Comparison of ENCODE assay signal across 18 mouse cellular contexts in the genomic region with DNA sequence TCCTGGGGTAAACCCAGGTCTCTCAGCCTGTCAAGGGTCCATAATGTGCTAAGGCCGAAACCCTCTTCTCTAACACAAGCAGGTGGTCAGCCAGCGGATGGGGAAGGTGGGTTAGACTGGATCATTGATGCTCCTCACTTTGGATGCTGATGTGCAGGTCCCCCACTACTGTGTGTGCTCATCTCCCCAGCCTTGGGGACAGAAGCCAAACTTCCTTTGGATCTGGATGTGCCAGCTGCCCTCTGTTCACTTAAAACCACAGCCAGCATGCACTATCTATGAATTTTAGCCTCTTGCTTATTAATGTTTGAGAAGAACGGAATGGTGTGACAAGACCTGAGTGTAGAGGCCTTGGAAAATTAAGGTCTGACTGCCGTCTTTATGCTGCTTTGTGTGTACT.
"Had no signal": no experiment of that assay in that cellular context is flagged by ENCODE, and none has a peak within 500 bp of the region (broad histone marks: within the 10 kb centered on the region; RNA-seq: fewer than 3 reads in every experiment).

No protein-coding gene starts in this region.

- DNase-seq: lung, adult 18-20 months; lung, embryonic 14.5 days; lung, postnatal 10 days; lung, postnatal 4 days; midbrain, embryonic 14.5 days; retina, postnatal 1 day; right cerebral cortex, adult 18-20 months; right cerebral cortex, postnatal 25 days; right cerebral cortex, postnatal 4 days; spleen, adult 18-20 months; thymus, adult 18-20 months; thymus, postnatal 14 days; thymus, postnatal 36 days had no signal

- H3K4me3 ChIP-seq: midbrain, embryonic 10.5 days; myocyte; neural tube, embryonic 13.5 days; neural tube, embryonic 15.5 days had no signal

- H3K27me3 ChIP-seq: neural tube, embryonic 13.5 days; neural tube, embryonic 15.5 days had no signal

- H3K9me3 ChIP-seq: midbrain, embryonic 10.5 days; neural tube, embryonic 15.5 days had no signal

- H3K36me3 ChIP-seq: midbrain, embryonic 10.5 days; neural tube, embryonic 13.5 days; neural tube, embryonic 15.5 days had no signal

- H3K27ac ChIP-seq: midbrain, embryonic 10.5 days; neural tube, embryonic 13.5 days; neural tube, embryonic 15.5 days had no signal

- H3K4me1 ChIP-seq: midbrain, embryonic 10.5 days; neural tube, embryonic 13.5 days; neural tube, embryonic 15.5 days had no signal

- H3K9ac ChIP-seq: lung, embryonic 14.5 days; neural tube, embryonic 13.5 days; neural tube, embryonic 15.5 days had no signal

- ATAC-seq: midbrain, embryonic 16.5 days had no signal

- H3K4me2 ChIP-seq: lung, embryonic 14.5 days; neural tube, embryonic 13.5 days; neural tube, embryonic 15.5 days had no signal
